Mouse (Mus musculus) testis, adult 2 months (tissue): ENCODE results near the gene Trcg1.

Source experiments
- CTCF ChIP-seq: fragments of 200-500 bp; IDR thresholded peaks from 2 replicates; pipeline ENCODE4 v1.5.1; 2012; ENCODE audit warnings: low read depth, mild to moderate bottlenecking, inconsistent platforms, low read length, moderate library complexity; ENCODE audit not compliant: control insufficient read depth, insufficient read depth, insufficient replicate concordance
- POLR2A ChIP-seq: fragments of 200-500 bp; IDR thresholded peaks from 2 replicates; pipeline ENCODE4 v1.6.1; 2012; ENCODE audit warnings: low read depth, mild to moderate bottlenecking, inconsistent platforms, low read length, moderate library complexity; ENCODE audit not compliant: control insufficient read depth

- TF ChIP-seq CTCF, result no peak
- TF ChIP-seq POLR2A, result no peak
These were observed 21.9 kb upstream of the Trcg1 start for GRCm38 (mm10) chr9:57214500-57214899.
